Mouse (Mus musculus) megakaryocyte, embryonic 14.5 days (primary cell): ENCODE measurements around the gene B9d2.

Experiments used
- FLI1 ChIP-seq: IDR thresholded peaks from 2 replicates; pipeline ENCODE4 v1.6.1; 2012; ENCODE audit warnings: low read length, inconsistent platforms, mixed read lengths
- GATA1 ChIP-seq: IDR thresholded peaks from 3 replicates; pipeline ENCODE4 v1.6.1; 2012; ENCODE audit warnings: mixed read lengths, low read length, inconsistent platforms, borderline replicate concordance

- no peak for TF ChIP-seq FLI1
- no peak for TF ChIP-seq GATA1
Observed at GRCm38 (mm10) chr7:25669631-25670030, 10.9 kb upstream of the B9d2 start.
